Mouse (Mus musculus): ENCODE measurements around the gene Pnkd. TPM values are rescaled to one million over a fixed set of nuclear protein-coding genes. Genes with fewer than 3 reads are reported as not detected.
A peak's percentile ranks its signal among the peaks of the same experiment; 100 is the strongest.

The Pnkd gene
- polyA plus RNA-seq, 1 experiment from 2014 or later: 125 TPM

GRCm38 (mm10) chr1:74298996-74299395 lies 14.3 kb downstream of the Pnkd start:
- ATAC-seq: no peak
- WGBS: 70% methylated on average over 5 of the region's 5 CpGs
- no peak overlapping the region for H3K4me3 ChIP-seq (ENCODE audit: low read depth, low read length)
- peaks cover 11% of the 10 kb centered on the region for H3K27me3 ChIP-seq (ENCODE audit: control insufficient read depth, insufficient read depth, low read depth, low read length)
- H3K4me2 ChIP-seq (ENCODE audit: low read length): no peak overlapping the region
- peaks cover 15% of the 10 kb centered on the region for H3K4me1 ChIP-seq (ENCODE audit: control insufficient read depth, insufficient read depth, low read length)
- H3K9ac ChIP-seq (ENCODE audit: low read depth, low read length): no peak overlapping the region
- H3K27ac ChIP-seq (ENCODE audit: low read length): no peak overlapping the region
- H3K36me3 ChIP-seq (ENCODE audit: control insufficient read depth, insufficient read depth, low read length): no peaks in the 10 kb centered on the region; the same call in 1 of the 2 replicates
- H3K9me3 ChIP-seq (replicated peaks; ENCODE audit: control insufficient read depth, low read length, poor library complexity, severe bottlenecking): no peaks in the 10 kb centered on the region

- no peak overlapping the region for H3K4me2 ChIP-seq (ENCODE audit: low read length)
- H3K27ac ChIP-seq (ENCODE audit: low read length): no peak overlapping the region
- H3K27me3 ChIP-seq (ENCODE audit: control insufficient read depth, insufficient read depth, low read depth, low read length): peaks cover 15% of the 10 kb centered on the region
- WGBS: 82% methylated on average over 6 of the region's 6 CpGs
- H3K4me1 ChIP-seq (ENCODE audit: control insufficient read depth, insufficient read depth, low read length): peaks cover 14% of the 10 kb centered on the region
- ATAC-seq: no peak
- H3K9ac ChIP-seq (ENCODE audit: low read depth, low read length): no peak overlapping the region
- H3K4me3 ChIP-seq (ENCODE audit: low read depth, low read length): no peak overlapping the region
- no peaks in the 10 kb centered on the region for H3K36me3 ChIP-seq (ENCODE audit: control insufficient read depth, insufficient read depth, low read length)
- H3K9me3 ChIP-seq (replicated peaks; ENCODE audit: control insufficient read depth, low read length, poor library complexity, severe bottlenecking): no peaks in the 10 kb centered on the region
These were observed 15.8 kb downstream of the Pnkd start for GRCm38 (mm10) chr1:74300347-74301110.

- Histone ChIP-seq H3K4me2 (ENCODE audit: low read length) (no peak overlapping the region), H3K9me3 (replicated peaks; ENCODE audit: control insufficient read depth, low read length, poor library complexity, severe bottlenecking) (no peaks in the 10 kb centered on the region), H3K9ac (ENCODE audit: low read depth, low read length) (no peak overlapping the region), H3K4me3 (ENCODE audit: low read depth, low read length) (no peak overlapping the region), H3K27ac (ENCODE audit: low read length) (no peak overlapping the region), H3K36me3 (ENCODE audit: control insufficient read depth, insufficient read depth, low read length) (no peaks in the 10 kb centered on the region), H3K27me3 (ENCODE audit: control insufficient read depth, insufficient read depth, low read depth, low read length) (peaks cover 15% of the 10 kb centered on the region), H3K4me1 (ENCODE audit: control insufficient read depth, insufficient read depth, low read length) (peaks cover 9% of the 10 kb centered on the region)
- no peak for ATAC-seq
- WGBS: 94% methylated on average over 7 of the region's 7 CpGs
These were observed 17.5 kb downstream of the Pnkd start for GRCm38 (mm10) chr1:74302229-74302628.

GRCm38 (mm10) chr1:74302835-74303234 lies 18.1 kb downstream of the Pnkd start:
- H3K9me3 ChIP-seq (replicated peaks; ENCODE audit: control insufficient read depth, low read length, poor library complexity, severe bottlenecking): no peaks in the 10 kb centered on the region
- no peak overlapping the region; the same call in 1 of the 2 replicates for H3K4me2 ChIP-seq (ENCODE audit: low read length)
- H3K27ac ChIP-seq (ENCODE audit: low read length): no peak overlapping the region
- H3K9ac ChIP-seq (ENCODE audit: low read depth, low read length): no peak overlapping the region
- ATAC-seq: no peak
- no peaks in the 10 kb centered on the region for H3K36me3 ChIP-seq (ENCODE audit: control insufficient read depth, insufficient read depth, low read length)
- H3K4me1 ChIP-seq (ENCODE audit: control insufficient read depth, insufficient read depth, low read length): peaks cover 9% of the 10 kb centered on the region
- 90% methylated on average over 2 of the region's 2 CpGs for WGBS
- no peak overlapping the region for H3K4me3 ChIP-seq (ENCODE audit: low read depth, low read length)
- peaks cover 15% of the 10 kb centered on the region for H3K27me3 ChIP-seq (ENCODE audit: control insufficient read depth, insufficient read depth, low read depth, low read length)

- Histone ChIP-seq H3K4me2 (ENCODE audit: low read length) (peak overlapping the region; percentile 70), H3K4me3 (ENCODE audit: low read depth, low read length) (peak overlapping the region; percentile 39), H3K36me3 (ENCODE audit: control insufficient read depth, insufficient read depth, low read length) (no peaks in the 10 kb centered on the region), H3K27me3 (ENCODE audit: control insufficient read depth, insufficient read depth, low read depth, low read length) (peaks cover 15% of the 10 kb centered on the region), H3K27ac (ENCODE audit: low read length) (peak overlapping the region; percentile 38), H3K4me1 (ENCODE audit: control insufficient read depth, insufficient read depth, low read length) (peaks cover 9% of the 10 kb centered on the region), H3K9me3 (replicated peaks; ENCODE audit: control insufficient read depth, low read length, poor library complexity, severe bottlenecking) (no peaks in the 10 kb centered on the region), H3K9ac (ENCODE audit: low read depth, low read length) (peak overlapping the region; percentile 56)
- WGBS: 1% methylated on average over 56 of the region's 56 CpGs
- peak; percentile 81 for ATAC-seq
These were observed 19.0 kb downstream of the Pnkd start for GRCm38 (mm10) chr1:74303509-74304338.

- peaks cover 9% of the 10 kb centered on the region for H3K4me1 ChIP-seq (ENCODE audit: control insufficient read depth, insufficient read depth, low read length)
- no peak for ATAC-seq
- H3K4me2 ChIP-seq (ENCODE audit: low read length): peak overlapping the region; percentile 70
- no peaks in the 10 kb centered on the region for H3K9me3 ChIP-seq (replicated peaks; ENCODE audit: control insufficient read depth, low read length, poor library complexity, severe bottlenecking)
- 14% methylated on average over 12 of the region's 12 CpGs for WGBS
- no peak overlapping the region for H3K27ac ChIP-seq (ENCODE audit: low read length)
- peak overlapping the region; percentile 56 for H3K9ac ChIP-seq (ENCODE audit: low read depth, low read length)
- peak overlapping the region; percentile 39 for H3K4me3 ChIP-seq (ENCODE audit: low read depth, low read length)
- peaks cover 15% of the 10 kb centered on the region for H3K27me3 ChIP-seq (ENCODE audit: control insufficient read depth, insufficient read depth, low read depth, low read length)
- H3K36me3 ChIP-seq (ENCODE audit: control insufficient read depth, insufficient read depth, low read length): no peaks in the 10 kb centered on the region
These were observed 19.6 kb downstream of the Pnkd start for GRCm38 (mm10) chr1:74304339-74304790.

- no peaks in the 10 kb centered on the region for H3K9me3 ChIP-seq (replicated peaks; ENCODE audit: control insufficient read depth, low read length, poor library complexity, severe bottlenecking)
- no peak overlapping the region for H3K27ac ChIP-seq (ENCODE audit: low read length)
- ATAC-seq: no peak
- H3K4me2 ChIP-seq (ENCODE audit: low read length): no peak overlapping the region
- no peak overlapping the region for H3K9ac ChIP-seq (ENCODE audit: low read depth, low read length)
- H3K27me3 ChIP-seq (ENCODE audit: control insufficient read depth, insufficient read depth, low read depth, low read length): peaks cover 15% of the 10 kb centered on the region
- WGBS: 82% methylated on average over 4 of the region's 4 CpGs
- peaks cover 9% of the 10 kb centered on the region for H3K4me1 ChIP-seq (ENCODE audit: control insufficient read depth, insufficient read depth, low read length)
- no peaks in the 10 kb centered on the region for H3K36me3 ChIP-seq (ENCODE audit: control insufficient read depth, insufficient read depth, low read length)
- H3K4me3 ChIP-seq (ENCODE audit: low read depth, low read length): no peak overlapping the region
These were observed 20.2 kb downstream of the Pnkd start for GRCm38 (mm10) chr1:74304946-74305345.

- Histone ChIP-seq H3K4me1 (ENCODE audit: control insufficient read depth, insufficient read depth, low read length) (peaks cover 9% of the 10 kb centered on the region), H3K27me3 (ENCODE audit: control insufficient read depth, insufficient read depth, low read depth, low read length) (peaks cover 15% of the 10 kb centered on the region), H3K9me3 (replicated peaks; ENCODE audit: control insufficient read depth, low read length, poor library complexity, severe bottlenecking) (no peaks in the 10 kb centered on the region), H3K4me2 (ENCODE audit: low read length) (no peak within 1 kb of the TSS), H3K27ac (ENCODE audit: low read length) (no peak within 1 kb of the TSS), H3K9ac (ENCODE audit: low read depth, low read length) (no peak within 1 kb of the TSS), H3K36me3 (ENCODE audit: control insufficient read depth, insufficient read depth, low read length) (no peaks in the 10 kb centered on the region), H3K4me3 (ENCODE audit: low read depth, low read length) (no peak within 1 kb of the TSS)
- ATAC-seq: no peak
- 84% methylated on average over 2 of the region's 2 CpGs for WGBS
These were observed 20.8 kb downstream of the Pnkd start, which contains the start of gene Tmbim1 for GRCm38 (mm10) chr1:74305522-74305921. Gene Tmbim1, minus strand, starts transcription at chr1:74305622.

- no peak for ATAC-seq
- H3K4me3 ChIP-seq (ENCODE audit: low read depth, low read length): no peak overlapping the region
- no peaks in the 10 kb centered on the region for H3K9me3 ChIP-seq (replicated peaks; ENCODE audit: control insufficient read depth, low read length, poor library complexity, severe bottlenecking)
- H3K4me2 ChIP-seq (ENCODE audit: low read length): no peak overlapping the region
- peaks cover 9% of the 10 kb centered on the region for H3K4me1 ChIP-seq (ENCODE audit: control insufficient read depth, insufficient read depth, low read length)
- H3K27ac ChIP-seq (ENCODE audit: low read length): no peak overlapping the region
- 100% methylated on average over 1 of the region's 1 CpGs for WGBS
- H3K27me3 ChIP-seq (ENCODE audit: control insufficient read depth, insufficient read depth, low read depth, low read length): peaks cover 15% of the 10 kb centered on the region
- no peak overlapping the region for H3K9ac ChIP-seq (ENCODE audit: low read depth, low read length)
- H3K36me3 ChIP-seq (ENCODE audit: control insufficient read depth, insufficient read depth, low read length): no peaks in the 10 kb centered on the region
These were observed 22.4 kb downstream of the Pnkd start for GRCm38 (mm10) chr1:74307146-74307545.

Measured in midbrain, embryonic 16.5 days (tissue).